Mouse (Mus musculus) liver, embryonic 15.5 days (tissue): ENCODE results near the gene Dctd. TPM values are rescaled to one million over a fixed set of nuclear protein-coding genes. Genes with fewer than 3 reads are reported as not detected.

Experiments used
- ATAC-seq: fragments of 200-750 bp; cut with Nextera tagmentation; 2 replicates; pipeline ENCODE4 v1.8.0; 2017; ENCODE audit warnings: moderate number of reproducible peaks, mild to moderate bottlenecking, moderate library complexity; ENCODE audit not compliant: insufficient read depth
- H3K27ac ChIP-seq: fragments of 300-500 bp; sonication (generic); replicated peaks from 2 replicates; pipeline ENCODE4 v1.5.1; 2015; ENCODE audit warnings: mild to moderate bottlenecking, inconsistent platforms
- H3K27me3 ChIP-seq: fragments of 300-500 bp; sonication (generic); 2 replicates; pipeline ENCODE4 v1.6.1; 2015; ENCODE audit warnings: mild to moderate bottlenecking, inconsistent platforms
- H3K36me3 ChIP-seq: fragments of 300-500 bp; sonication (generic); replicated peaks from 2 replicates; pipeline ENCODE4 v1.6.1; 2015; ENCODE audit warnings: moderate library complexity, mild to moderate bottlenecking, inconsistent platforms
- H3K4me1 ChIP-seq: fragments of 300-500 bp; sonication (generic); replicated peaks from 2 replicates; pipeline ENCODE4 v1.6.1; 2015; ENCODE audit warnings: inconsistent platforms
- H3K4me2 ChIP-seq: fragments of 300-500 bp; sonication (generic); 2 replicates; pipeline ENCODE4 v1.6.1; 2015; ENCODE audit warnings: moderate library complexity, mild to moderate bottlenecking, inconsistent platforms
- H3K4me3 ChIP-seq: fragments of 300-500 bp; sonication (generic); replicated peaks from 2 replicates; pipeline ENCODE4 v1.5.1; 2015; ENCODE audit warnings: mild to moderate bottlenecking, inconsistent platforms
- H3K9ac ChIP-seq: fragments of 300-500 bp; sonication (generic); 2 replicates; pipeline ENCODE4 v1.6.1; 2015; ENCODE audit warnings: moderate library complexity, mild to moderate bottlenecking, inconsistent platforms
- H3K9me3 ChIP-seq: fragments of 300-500 bp; sonication (generic); replicated peaks from 2 replicates; pipeline ENCODE4 v1.6.1; 2016; ENCODE audit warnings: inconsistent platforms
- WGBS: fragments of 180-500 bp; shearing (Covaris S2); methylation state at CpG from one replicate; pipeline ENCODE4 v1.1.7; 2015; ENCODE audit warnings: mixed read lengths; ENCODE audit not compliant: insufficient replicate concordance; 5-methylcytosine and 5-hydroxymethylcytosine counted together
- polyA plus RNA-seq: library from polyadenylated mRNA; unstranded; fragments of >200 nt; fragmentation: Nextera tagmentation; extraction: Ambion mirVana; gene quantifications from 2 replicates; pipeline ENCODE4 v1.2.1, GENCODE M21; 2015

Dctd gene
- polyA plus RNA-seq: 5.5 TPM in 2 replicates

DNA sequence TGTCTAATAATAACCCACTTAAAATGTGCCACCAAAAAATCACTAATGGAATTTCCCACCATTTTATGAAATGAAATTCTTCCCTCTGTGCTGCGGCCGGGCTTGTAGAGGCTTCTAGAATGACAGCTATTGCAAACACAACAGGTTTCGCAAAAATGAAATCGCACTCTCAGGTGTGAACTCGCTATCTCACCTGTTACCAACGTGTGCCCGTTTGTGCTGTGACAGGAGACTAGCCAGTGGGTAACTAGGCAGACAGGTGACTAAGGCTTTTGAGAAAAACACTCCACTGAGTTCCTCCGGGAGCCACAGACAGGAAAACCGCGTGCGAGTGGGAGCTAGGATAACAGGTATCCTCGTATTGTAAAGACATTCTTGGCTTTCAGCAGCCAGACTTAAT lies at the start of gene Dctd:
Dctd (plus strand) TSS at position 301 of the 400 bp plus-strand sequence.
- Histone ChIP-seq H3K4me3 (no peak within 1 kb of the TSS), H3K27ac (no peak within 1 kb of the TSS), H3K4me1 (no peaks in the 10 kb centered on the region), H3K9ac (no peak within 1 kb of the TSS), H3K36me3 (no peaks in the 10 kb centered on the region), H3K9me3 (no peaks in the 10 kb centered on the region), H3K27me3 (no peaks in the 10 kb centered on the region), H3K4me2 (no peak within 1 kb of the TSS)
- no peak for ATAC-seq
- WGBS: 67% methylated on average over 12 of the region's 12 CpGs

DNA sequence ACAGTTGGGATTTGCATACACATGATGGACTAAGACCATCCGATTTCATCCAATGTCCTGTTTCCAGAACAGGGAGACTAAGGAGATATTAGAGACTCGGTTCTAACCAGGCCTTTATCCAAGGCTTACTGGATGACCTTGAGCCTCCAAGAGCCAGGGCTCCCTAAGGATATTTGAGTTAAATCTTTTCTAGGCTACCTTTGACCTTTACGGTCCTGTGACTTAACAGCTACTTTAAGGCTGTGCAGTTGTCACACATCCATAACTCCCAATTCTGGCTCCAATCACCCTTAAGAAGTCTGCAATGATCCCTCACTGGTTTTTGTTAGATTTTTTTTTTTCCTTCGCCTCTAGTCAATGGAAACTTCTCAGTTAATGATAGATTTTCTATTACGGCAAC lies 45.3 kb upstream of the Dctd start:
- WGBS: 71% methylated on average over 5 of the region's 5 CpGs
- H3K9ac ChIP-seq: no peak overlapping the region

DNA sequence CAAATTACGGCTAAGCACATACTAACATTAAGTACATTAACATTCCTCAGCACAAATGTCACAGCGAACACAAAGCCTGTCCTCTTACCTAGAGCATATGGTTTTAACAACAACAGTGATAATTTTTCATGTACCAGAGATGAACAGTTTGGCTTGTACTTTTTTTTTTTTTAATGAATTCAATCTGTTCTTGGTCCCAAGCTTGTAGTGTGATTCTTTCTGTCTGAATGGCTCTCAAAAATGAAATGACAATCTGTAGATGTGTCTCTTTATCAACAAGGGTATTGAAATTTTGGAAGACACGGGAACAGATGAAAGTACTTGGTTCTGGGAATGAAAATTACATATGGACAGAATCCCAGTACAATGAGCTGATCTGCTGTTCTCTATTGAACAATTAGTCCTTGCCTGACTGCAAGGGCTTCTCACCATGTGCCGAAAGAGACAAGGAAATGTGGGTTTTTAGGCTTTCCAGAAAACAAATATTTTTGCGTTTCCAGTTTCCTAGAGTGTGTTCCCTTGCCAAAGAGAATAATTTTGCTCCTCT lies 35.3 kb upstream of the Dctd start:
- 70% methylated on average over 5 of the region's 5 CpGs for whole genome bisulfite sequencing
- Histone ChIP-seq H3K9ac (no peak overlapping the region), H3K4me1 (no peaks in the 10 kb centered on the region), H3K36me3 (no peaks in the 10 kb centered on the region), H3K27ac (no peak overlapping the region), H3K4me2 (no peak overlapping the region), H3K27me3 (no peaks in the 10 kb centered on the region), H3K4me3 (no peak overlapping the region), H3K9me3 (no peaks in the 10 kb centered on the region)
- ATAC-seq: no peak

More for the DNA sequence above, 45.3 kb upstream of the Dctd start:
- Histone ChIP-seq H3K27ac (no peak overlapping the region), H3K4me2 (no peak overlapping the region), H3K4me1 (no peaks in the 10 kb centered on the region), H3K36me3 (no peaks in the 10 kb centered on the region), H3K9me3 (no peaks in the 10 kb centered on the region), H3K27me3 (no peaks in the 10 kb centered on the region), H3K4me3 (no peak overlapping the region)
- no peak for ATAC-seq

- ATAC-seq: no peak
- 70% methylated on average over 2 of the region's 2 CpGs for WGBS
- Histone ChIP-seq H3K4me2 (no peak overlapping the region), H3K4me1 (no peaks in the 10 kb centered on the region), H3K27ac (no peak overlapping the region), H3K4me3 (no peak overlapping the region), H3K27me3 (no peaks in the 10 kb centered on the region), H3K36me3 (no peaks in the 10 kb centered on the region), H3K9ac (no peak overlapping the region), H3K9me3 (no peaks in the 10 kb centered on the region)
These were observed 24.7 kb upstream of the Dctd start for GRCm38 (mm10) chr8:48074149-48074548.

DNA sequence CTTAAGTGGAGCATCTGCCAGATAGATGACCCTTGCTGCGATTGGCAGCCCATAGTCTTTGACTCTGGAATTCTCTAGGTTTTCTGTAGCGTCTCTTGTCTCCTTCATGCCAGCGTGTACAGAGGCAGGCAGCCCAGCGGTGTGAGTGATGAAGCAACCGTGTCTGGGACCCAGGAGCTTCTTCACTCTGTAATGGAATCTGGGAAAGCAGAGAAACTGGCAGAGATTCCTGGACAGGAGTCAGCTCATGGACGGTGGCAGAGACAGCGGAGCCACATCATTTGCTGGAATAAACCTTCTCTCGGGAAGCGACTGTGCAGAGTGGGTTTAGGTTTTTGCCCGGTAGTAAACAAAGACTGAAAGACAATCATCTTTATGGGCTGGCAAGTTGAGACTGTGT lies 16.5 kb upstream of the Dctd start:
- Histone ChIP-seq H3K36me3 (no peaks in the 10 kb centered on the region), H3K27me3 (no peaks in the 10 kb centered on the region), H3K9me3 (no peaks in the 10 kb centered on the region), H3K4me2 (no peak overlapping the region), H3K4me1 (no peaks in the 10 kb centered on the region), H3K27ac (no peak overlapping the region), H3K9ac (no peak overlapping the region), H3K4me3 (no peak overlapping the region)
- WGBS: 67% methylated on average over 10 of the region's 10 CpGs
- no peak for ATAC-seq

- 71% methylated on average over 8 of the region's 8 CpGs for WGBS
- Histone ChIP-seq H3K4me1 (no peaks in the 10 kb centered on the region), H3K27me3 (no peaks in the 10 kb centered on the region), H3K4me2 (no peak overlapping the region), H3K9ac (no peak overlapping the region), H3K4me3 (no peak overlapping the region), H3K9me3 (no peaks in the 10 kb centered on the region), H3K36me3 (no peaks in the 10 kb centered on the region), H3K27ac (no peak overlapping the region)
- ATAC-seq: no peak
These were observed 8.2 kb upstream of the Dctd start for GRCm38 (mm10) chr8:48090661-48091060.

DNA sequence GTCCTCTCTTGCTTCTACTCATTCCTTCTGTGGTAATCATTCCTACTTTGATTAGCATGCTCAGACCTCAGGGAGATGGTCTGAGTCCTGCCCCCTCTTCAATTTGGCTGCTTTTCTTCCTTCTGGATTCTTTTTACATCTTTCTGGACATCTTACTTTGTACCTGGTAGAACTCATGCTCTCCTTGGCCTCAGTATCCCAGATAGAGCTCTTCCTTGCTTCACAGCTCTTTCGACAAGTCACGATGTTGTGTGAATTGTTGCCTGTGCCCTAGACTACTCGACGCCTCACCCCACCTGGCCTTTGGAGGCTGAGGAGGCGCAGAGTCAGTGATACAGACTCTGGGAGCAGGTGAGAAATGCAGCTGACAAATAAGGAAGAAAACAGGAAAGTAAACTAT lies 3.5 kb upstream of the Dctd start:
- ATAC-seq: no peak
- no peaks in the 10 kb centered on the region for H3K27me3 ChIP-seq
- no peak overlapping the region for H3K9ac ChIP-seq
- no peak overlapping the region for H3K27ac ChIP-seq
- H3K9me3 ChIP-seq: no peaks in the 10 kb centered on the region
- H3K4me1 ChIP-seq: no peaks in the 10 kb centered on the region
- no peak overlapping the region for H3K4me3 ChIP-seq
- no peak overlapping the region for H3K4me2 ChIP-seq
- H3K36me3 ChIP-seq: no peaks in the 10 kb centered on the region
- WGBS: 72% methylated on average over 5 of the region's 5 CpGs

DNA sequence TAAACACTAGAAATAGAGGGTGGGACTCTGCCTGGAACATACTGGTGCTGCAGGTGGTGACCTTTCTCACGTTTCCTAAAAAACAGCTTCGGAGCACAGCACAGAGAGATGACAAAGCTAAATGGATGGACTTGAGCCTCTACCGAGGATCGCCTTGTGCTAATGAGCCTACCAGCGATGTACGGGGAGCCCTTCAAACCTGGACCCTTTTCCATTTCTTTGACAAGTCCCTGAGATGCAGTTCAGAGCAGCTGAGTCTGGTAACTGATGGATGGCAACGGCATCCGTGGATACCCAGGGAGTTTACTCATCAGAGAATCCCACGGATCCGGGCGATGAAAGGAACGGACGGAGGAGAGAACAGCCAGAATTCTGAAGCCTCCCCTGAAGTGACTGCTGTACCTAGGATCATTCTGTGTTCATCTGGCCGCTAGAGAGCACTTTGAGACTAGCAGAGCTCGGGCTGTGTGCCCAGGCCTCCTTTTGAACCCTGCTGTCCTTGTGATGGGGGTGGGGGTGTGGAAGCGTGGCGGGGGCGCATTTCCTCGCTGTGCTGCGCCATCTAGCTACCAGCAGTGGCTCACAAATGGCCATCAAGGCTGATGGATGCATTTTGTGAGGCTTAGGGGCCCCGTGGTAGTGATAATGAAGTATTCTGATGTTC lies 1.6 kb upstream of the Dctd start:
- peak overlapping the region; percentile 15; the same call in 1 of the 2 replicates for H3K4me2 ChIP-seq
- no peak overlapping the region for H3K27ac ChIP-seq
- no peaks in the 10 kb centered on the region for H3K36me3 ChIP-seq
- H3K27me3 ChIP-seq: no peaks in the 10 kb centered on the region
- H3K9ac ChIP-seq: no peak overlapping the region
- H3K9me3 ChIP-seq: no peaks in the 10 kb centered on the region
- H3K4me1 ChIP-seq: no peaks in the 10 kb centered on the region
- no peak for ATAC-seq
- 18% methylated on average over 21 of the region's 21 CpGs for WGBS
- no peak overlapping the region for H3K4me3 ChIP-seq

- Histone ChIP-seq H3K9ac (no peak overlapping the region), H3K36me3 (no peaks in the 10 kb centered on the region), H3K4me1 (no peaks in the 10 kb centered on the region), H3K9me3 (no peaks in the 10 kb centered on the region), H3K4me2 (no peak overlapping the region), H3K27ac (no peak overlapping the region), H3K27me3 (no peaks in the 10 kb centered on the region), H3K4me3 (no peak overlapping the region)
- no peak for ATAC-seq
- 68% methylated on average over 13 of the region's 13 CpGs for WGBS
These were observed 732 bp upstream of the Dctd start for GRCm38 (mm10) chr8:48098081-48098639.

GRCm38 (mm10) chr8:48100100-48100787 lies 1.4 kb downstream of the Dctd start:
- Histone ChIP-seq H3K27ac (no peak overlapping the region), H3K9ac (no peak overlapping the region), H3K36me3 (no peaks in the 10 kb centered on the region), H3K27me3 (no peaks in the 10 kb centered on the region), H3K9me3 (no peaks in the 10 kb centered on the region), H3K4me1 (no peaks in the 10 kb centered on the region), H3K4me3 (no peak overlapping the region), H3K4me2 (no peak overlapping the region)
- WGBS: 57% methylated on average over 14 of the region's 14 CpGs
- no peak for ATAC-seq

DNA sequence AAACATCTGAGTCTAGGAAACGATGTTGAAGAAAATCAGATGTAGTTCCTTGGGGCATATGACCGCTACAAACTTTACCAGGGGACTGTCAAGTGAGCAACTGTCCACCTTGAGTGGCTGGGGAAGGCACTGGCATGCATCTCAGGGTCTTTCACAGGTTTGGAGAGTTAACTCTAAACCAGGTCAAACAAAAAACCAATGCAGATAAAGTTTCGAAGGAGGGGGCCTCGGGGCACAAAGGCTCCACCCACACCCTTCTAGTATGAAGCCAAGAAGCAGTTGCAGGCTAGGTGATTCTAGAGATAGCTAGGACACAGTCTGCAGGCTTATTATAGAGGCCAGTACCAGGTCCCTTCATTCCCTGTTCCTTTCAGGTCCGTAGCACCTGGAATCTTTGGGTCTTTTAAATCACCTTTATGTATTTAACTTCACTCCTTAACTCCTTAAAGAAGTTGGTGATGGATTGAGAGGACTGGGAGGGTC lies 10.5 kb downstream of the Dctd start:
- peaks cover 15% of the 10 kb centered on the region for H3K4me1 ChIP-seq
- peak overlapping the region; percentile 79 for H3K4me2 ChIP-seq
- no peaks in the 10 kb centered on the region for H3K9me3 ChIP-seq
- H3K27me3 ChIP-seq: no peaks in the 10 kb centered on the region
- H3K36me3 ChIP-seq: 0 out of 2 replicates have a peak, but pooled peaks cover 1% of the 10 kb centered on the region
- peak; percentile 69 for ATAC-seq
- H3K9ac ChIP-seq: peak overlapping the region; percentile 59; the same call in 1 of the 2 replicates
- no peak overlapping the region for H3K27ac ChIP-seq
- 27% methylated on average over 5 of the region's 5 CpGs for WGBS
- H3K4me3 ChIP-seq: peak overlapping the region; percentile 68
